Mouse (Mus musculus): ENCODE data around the gene Efemp1.

Gene Efemp1

DNA sequence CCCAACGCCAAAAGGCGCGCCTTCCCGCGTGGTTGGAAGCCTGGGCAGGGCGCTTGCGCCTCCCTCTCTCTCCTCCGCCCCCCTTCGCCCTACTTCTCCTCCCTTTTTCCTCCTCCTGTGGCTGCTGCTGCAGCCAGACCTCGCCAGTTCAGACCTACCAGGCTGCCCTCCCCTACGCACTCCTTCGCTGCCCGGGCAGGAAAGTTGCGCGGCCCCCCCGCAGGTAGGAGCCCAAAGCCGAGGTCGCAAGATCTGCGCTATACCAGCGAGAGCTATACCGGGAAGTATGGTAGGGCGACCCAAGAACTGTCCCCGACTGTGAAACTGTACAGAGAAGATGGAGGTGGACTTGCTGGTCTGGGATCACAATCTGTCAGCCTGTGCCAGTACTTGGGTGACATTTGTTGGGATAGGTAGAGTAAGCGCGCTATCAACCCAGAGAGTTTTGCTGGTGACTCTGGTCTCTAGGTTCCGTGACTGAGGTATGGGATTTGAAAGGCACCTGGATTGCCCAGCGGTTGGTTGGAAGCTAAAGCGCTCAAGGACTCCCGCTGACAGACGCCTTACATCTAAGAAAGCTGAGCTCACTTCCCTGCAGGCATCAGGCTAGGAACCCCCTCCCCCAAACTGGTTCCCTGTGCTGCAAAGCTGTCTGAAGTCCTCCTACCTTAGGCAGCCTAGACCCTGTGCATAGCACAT lies at the start of gene Efemp1:
Gene Efemp1, plus strand, starts transcription at position 103 of the 699 bp plus-strand sequence.
- peak; percentile 13 for DNase-seq

GRCm38 (mm10) chr11:28808685-28809084 lies 44.3 kb upstream of the Efemp1 start:
- DNase-seq: no peak

GRCm38 (mm10) chr11:28811874-28812273 lies 41.1 kb upstream of the Efemp1 start:
- no peak for DNase-seq

GRCm38 (mm10) chr11:28812564-28812963 lies 40.4 kb upstream of the Efemp1 start:
- peak; percentile 5 for DNase-seq

GRCm38 (mm10) chr11:28817405-28817804 lies 35.6 kb upstream of the Efemp1 start:
- DNase-seq: no peak

DNA sequence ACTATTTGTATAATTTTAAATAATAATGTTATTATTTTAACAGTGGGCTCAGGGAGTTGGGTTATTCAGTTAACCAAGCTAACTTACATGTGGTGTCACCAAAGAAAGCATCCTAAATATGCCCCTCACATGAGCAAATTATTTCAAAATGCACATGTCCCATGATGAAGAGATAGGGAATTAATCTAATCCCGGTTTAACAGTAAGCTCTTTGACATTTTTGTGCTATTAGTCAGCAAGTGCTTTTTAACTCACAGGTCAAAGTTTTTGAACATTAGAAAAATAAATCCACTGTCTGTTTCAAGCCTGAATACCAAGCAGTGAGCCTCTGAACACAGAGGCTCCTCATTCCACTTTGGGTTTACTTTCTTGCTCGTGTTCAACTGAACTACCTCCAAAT lies 26.1 kb upstream of the Efemp1 start:
- DNase-seq: no peak

DNA sequence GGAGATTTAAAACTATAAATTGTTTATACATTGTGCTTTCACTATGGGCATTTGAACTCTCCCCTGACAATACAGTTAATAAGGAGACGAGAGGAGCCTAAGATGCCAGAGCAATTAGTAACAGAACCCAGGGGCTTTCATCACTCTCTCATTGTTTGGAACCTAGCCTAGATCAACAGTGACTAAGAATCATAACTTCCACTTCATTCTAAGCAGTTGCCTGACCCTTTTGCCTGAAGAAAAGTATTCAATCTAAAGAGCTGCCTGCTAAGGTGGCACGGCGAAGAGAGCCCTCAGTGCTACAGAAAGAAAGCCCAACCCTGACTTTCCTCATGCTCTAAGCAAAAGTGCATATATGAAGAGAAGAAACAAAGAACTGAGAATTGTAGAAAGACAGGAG lies 19.2 kb upstream of the Efemp1 start:
- no peak for DNase-seq

- no peak for DNase-seq
These were observed 17.9 kb upstream of the Efemp1 start for GRCm38 (mm10) chr11:28835141-28835540.

DNA sequence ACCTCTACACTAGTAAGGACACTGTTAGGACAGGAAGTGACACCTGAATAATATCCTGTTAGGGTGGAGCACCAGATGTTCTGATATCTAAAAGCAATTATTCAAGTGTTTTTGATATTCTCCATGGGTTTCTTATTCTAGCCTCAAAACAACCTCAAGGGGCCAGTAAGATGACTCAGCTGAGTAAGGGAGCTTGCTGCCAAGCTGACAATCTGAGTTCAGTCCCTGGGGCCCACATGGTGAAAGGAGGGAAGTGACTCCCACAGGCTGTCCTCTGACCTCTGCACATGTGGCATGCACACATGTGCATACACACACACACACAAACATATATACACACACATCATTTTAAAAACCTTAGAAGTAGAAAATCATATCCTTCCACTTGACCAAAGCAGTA lies 3.2 kb upstream of the Efemp1 start:
- no peak for DNase-seq

DNA sequence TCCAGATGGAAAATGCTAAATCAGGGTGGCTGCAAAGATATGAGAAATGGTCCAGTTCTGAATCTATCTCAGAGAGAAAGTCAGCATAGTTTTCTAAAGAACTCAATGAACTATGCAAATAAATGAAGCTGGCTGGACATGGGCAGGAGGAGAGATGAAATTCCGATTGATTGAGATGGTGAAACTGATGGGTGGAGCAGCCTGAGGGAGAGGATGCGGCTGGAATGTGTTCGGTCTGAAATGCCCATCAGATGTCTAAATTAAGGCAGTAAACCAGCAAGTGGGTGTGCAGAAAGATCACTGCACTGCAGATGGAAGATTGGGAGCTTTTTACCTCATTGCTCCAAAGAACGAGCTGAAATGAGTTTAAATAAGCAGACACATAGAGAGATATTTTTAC lies 1.4 kb upstream of the Efemp1 start:
- no peak for DNase-seq

- DNase-seq: no peak
These were observed 564 bp upstream of the Efemp1 start for GRCm38 (mm10) chr11:28852361-28852919.

DNA sequence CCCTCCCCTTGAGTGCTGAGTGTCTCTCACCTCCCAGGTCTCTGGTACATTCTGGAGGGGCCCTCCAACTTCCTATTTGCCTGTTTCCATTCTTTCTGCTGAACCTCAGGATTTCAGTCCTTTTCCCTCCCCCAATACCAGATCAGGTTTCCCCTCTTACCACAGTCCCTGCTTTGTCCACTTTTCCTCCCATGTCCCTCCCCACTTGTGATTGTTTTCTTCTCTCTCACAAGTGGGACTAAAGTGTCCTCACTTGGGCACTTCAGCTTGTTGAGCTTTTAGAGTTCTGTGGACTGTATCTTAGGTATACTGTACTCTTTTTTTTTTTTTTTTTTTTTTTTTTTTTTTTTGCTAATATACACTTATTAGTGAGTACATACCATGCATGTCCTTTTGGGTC lies 6.1 kb downstream of the Efemp1 start:
- no peak for DNase-seq

GRCm38 (mm10) chr11:28869129-28869528 lies 16.1 kb downstream of the Efemp1 start:
- no peak for DNase-seq

DNA sequence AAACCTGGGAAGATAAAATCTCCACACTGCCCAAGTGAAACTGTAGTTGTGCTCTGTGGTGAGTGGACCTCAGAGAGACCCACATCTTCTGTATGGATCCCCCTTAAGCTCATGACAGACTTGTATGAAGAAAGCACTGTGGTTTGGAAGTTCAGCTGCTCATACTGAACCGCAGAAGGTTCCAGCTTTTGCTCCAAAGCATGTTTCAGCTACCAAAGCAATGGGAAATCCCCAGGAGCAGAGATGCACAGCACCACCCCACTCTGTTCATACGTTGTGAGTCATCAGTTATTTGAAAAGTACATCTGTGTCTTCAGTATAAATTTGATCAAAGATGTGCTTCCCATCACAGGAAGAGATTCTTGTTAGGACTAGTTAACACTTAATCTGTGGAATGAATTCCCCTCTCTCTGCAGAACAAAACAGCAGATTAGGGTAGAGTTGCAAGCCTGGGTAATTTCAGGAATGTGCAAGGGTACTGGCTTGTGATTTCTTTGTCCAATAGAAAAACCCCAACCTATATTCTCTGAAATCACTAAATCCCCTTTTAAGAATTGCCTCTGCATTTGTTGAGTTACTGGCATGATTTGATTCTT lies 28.5 kb downstream of the Efemp1 start:
- DNase-seq: no peak

GRCm38 (mm10) chr11:28883106-28883505 lies 30.1 kb downstream of the Efemp1 start:
- no peak for DNase-seq

GRCm38 (mm10) chr11:28889538-28889937 lies 36.5 kb downstream of the Efemp1 start:
- no peak for DNase-seq

- DNase-seq: no peak
These were observed 38.5 kb downstream of the Efemp1 start for GRCm38 (mm10) chr11:28891515-28891914.

GRCm38 (mm10) chr11:28899420-28899819 lies 46.4 kb downstream of the Efemp1 start:
- DNase-seq: no peak

DNA sequence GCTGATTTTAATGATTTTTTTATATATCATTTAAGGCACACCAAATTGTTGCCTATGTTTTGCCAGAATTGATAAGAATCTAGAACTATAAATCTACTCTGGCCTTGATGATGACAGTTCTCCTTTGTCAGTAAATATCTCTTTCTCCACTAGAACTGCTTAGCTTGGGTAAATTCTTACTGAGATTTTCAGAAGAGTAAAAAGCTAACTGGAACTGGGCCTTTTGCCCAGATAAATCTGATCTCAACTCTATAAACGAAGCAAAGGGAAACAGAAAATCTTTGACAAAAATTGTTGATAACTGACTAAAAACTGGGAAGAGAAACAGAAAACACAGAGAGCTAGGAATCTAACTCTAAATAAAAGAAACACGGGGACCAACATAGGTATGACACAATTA lies 51.6 kb downstream of the Efemp1 start:
- no peak for DNase-seq

- DNase-seq: no peak
These were observed 53.3 kb downstream of the Efemp1 start for GRCm38 (mm10) chr11:28906288-28906687.

DNA sequence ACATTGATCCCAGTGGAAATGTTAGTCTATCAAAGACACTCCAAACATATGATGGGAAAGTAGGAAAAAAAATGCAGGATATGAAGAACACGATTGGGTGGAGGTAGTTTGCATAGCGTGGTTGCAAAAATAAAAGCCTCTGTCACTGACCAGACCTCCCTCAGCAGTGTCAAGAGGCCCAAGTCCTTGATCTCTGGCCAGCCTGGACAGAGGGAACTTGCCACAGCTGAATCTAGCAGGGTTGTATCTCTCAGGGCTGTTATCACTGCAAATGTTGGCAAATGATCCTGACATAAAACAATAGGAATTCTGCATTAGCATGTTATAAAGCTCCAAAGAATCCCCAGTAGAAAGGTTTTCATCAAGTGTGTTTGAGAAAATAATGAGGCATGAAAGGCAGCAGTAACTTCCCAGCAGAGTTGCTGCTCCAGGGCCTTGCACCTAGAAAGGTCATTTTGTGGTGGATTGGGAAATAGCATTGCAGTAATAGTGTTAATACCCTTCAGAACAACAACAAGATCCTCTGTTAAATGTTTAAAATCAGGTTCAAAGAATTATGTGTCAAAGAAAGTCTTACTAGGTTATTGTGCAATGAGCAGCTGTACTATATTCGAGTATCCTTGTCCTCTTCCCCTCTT lies 56.0 kb downstream of the Efemp1 start:
- no peak for DNase-seq

DNA sequence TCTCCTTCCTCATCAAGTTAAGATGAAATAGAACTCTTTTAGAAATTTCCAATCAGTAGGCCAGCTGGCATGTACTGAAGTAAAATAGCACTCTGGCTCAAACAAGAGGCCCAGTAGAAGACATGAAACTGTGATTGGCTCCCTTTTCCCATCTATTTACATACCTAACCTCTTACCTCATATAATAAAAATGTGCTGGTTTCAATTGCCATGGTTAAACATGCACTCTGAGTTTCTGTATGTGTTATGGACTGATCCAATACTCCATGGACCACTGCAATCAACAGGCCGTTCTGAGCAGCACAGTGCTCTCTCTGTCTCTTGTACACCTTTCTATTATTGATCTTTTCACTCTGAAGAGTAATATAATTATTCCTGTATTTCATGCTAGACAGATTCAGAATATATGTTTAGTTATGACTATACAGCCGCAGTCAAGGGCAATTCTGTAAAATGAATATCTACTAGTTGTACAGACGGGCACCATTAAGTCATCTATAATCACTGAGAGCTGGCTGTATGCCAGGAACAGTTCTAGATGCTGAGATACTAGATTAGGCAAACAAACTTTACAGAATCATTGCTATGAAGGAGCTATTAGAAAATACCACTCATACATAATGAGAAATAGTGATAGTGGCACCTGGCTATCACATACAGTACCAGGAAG lies 59.6 kb downstream of the Efemp1 start:
- no peak for DNase-seq

GRCm38 (mm10) chr11:28934449-28934848 lies 81.4 kb downstream of the Efemp1 start:
- DNase-seq: no peak
